Comparison of ENCODE assay signal across 7 mouse cellular contexts in genomic region chr2:155518531-155519270, GRCm38 (mm10). TPM values are rescaled to one million over a fixed set of nuclear protein-coding genes. Genes with fewer than 3 reads are reported as not detected.
DNase-seq lines count a peak whose midpoint lies in the region; ATAC-seq and TF ChIP-seq lines count a peak whose summit lies in the region.

No protein-coding gene starts in this region.

- no peaks in the 10 kb centered on the region for H3K9me3 ChIP-seq in lung, postnatal 0 days (ENCODE audit: low read length)
- no peaks in the 10 kb centered on the region for H3K9me3 ChIP-seq in embryonic facial prominence, embryonic 14.5 days (ENCODE audit: control insufficient read depth, low read length)
- no peaks in the 10 kb centered on the region for H3K9me3 ChIP-seq in intestine, embryonic 16.5 days (ENCODE audit: control insufficient read depth, low read length)
- H3K9me3 ChIP-seq in stomach, embryonic 14.5 days (ENCODE audit: control insufficient read depth, low read depth, low read length), result no peaks in the 10 kb centered on the region

- H3K4me1 ChIP-seq in lung, postnatal 0 days (ENCODE audit: insufficient read depth, low read depth, low read length), result peaks cover 5% of the 10 kb centered on the region; the same call in 1 of the 2 replicates
- H3K4me1 ChIP-seq in embryonic facial prominence, embryonic 14.5 days (ENCODE audit: control insufficient read depth, insufficient read depth, low read length), result peaks cover 5% of the 10 kb centered on the region; the same call in 1 of the 2 replicates
- peaks cover 13% of the 10 kb centered on the region for H3K4me1 ChIP-seq in intestine, embryonic 16.5 days (ENCODE audit: control insufficient read depth, insufficient read depth, low read length)
- H3K4me1 ChIP-seq in stomach, embryonic 14.5 days (ENCODE audit: control insufficient read depth, insufficient read depth, low read length), result no peaks in the 10 kb centered on the region

- no peak for TF ChIP-seq EP300 in lung, postnatal 0 days (IDR thresholded peaks at IDR 0.05)

- H3K27me3 ChIP-seq in lung, postnatal 0 days (replicated peaks; ENCODE audit: insufficient read depth, low read length), result no peaks in the 10 kb centered on the region; the same call in 1 of the 2 replicates
- H3K27me3 ChIP-seq in embryonic facial prominence, embryonic 14.5 days (replicated peaks; ENCODE audit: control insufficient read depth, insufficient read depth, low read length), result no peaks in the 10 kb centered on the region
- peaks cover 12% of the 10 kb centered on the region; the same call in 1 of the 2 replicates for H3K27me3 ChIP-seq in intestine, embryonic 16.5 days (replicated peaks; ENCODE audit: control insufficient read depth, insufficient read depth, low read length)
- H3K27me3 ChIP-seq in stomach, embryonic 14.5 days (ENCODE audit: control insufficient read depth, insufficient read depth, low read length), result no peaks in the 10 kb centered on the region

- WGBS in lung, postnatal 0 days, result 26% methylated on average over 18 of the region's 18 CpGs
- WGBS in embryonic facial prominence, embryonic 14.5 days, result 23% methylated on average over 18 of the region's 18 CpGs
- WGBS in intestine, embryonic 16.5 days, result 25% methylated on average over 18 of the region's 18 CpGs
- 24% methylated on average over 18 of the region's 18 CpGs for WGBS in stomach, embryonic 14.5 days

- peak overlapping the region; percentile 39 for H3K9ac ChIP-seq in lung, postnatal 0 days (replicated peaks; ENCODE audit: low read depth)
- H3K9ac ChIP-seq in embryonic facial prominence, embryonic 14.5 days (ENCODE audit: low read depth, low read length), result peak overlapping the region; percentile 73
- peak overlapping the region; percentile 73 for H3K9ac ChIP-seq in intestine, embryonic 16.5 days (ENCODE audit: low read depth, low read length)
- H3K9ac ChIP-seq in stomach, embryonic 14.5 days (replicated peaks; ENCODE audit: low read depth, low read length), result peak overlapping the region; percentile 22

- peak; percentile 22 for DNase-seq in lung, postnatal 0 days (ENCODE audit: low spot score)
- no peak for DNase-seq in lung, postnatal 4 days
- DNase-seq in embryonic facial prominence, embryonic 14.5 days (ENCODE audit: low spot score), result no peak
- no peak for DNase-seq in layer of hippocampus, adult 9-11 months
- DNase-seq in right cerebral cortex, postnatal 25 days, result no peak

- H3K27ac ChIP-seq in lung, postnatal 0 days (ENCODE audit: low read length), result peak overlapping the region; percentile 68; the same call in 1 of the 2 replicates
- peak overlapping the region; percentile 52; the same call in 1 of the 2 replicates for H3K27ac ChIP-seq in embryonic facial prominence, embryonic 14.5 days (replicated peaks; ENCODE audit: low read depth, low read length)
- no peak overlapping the region; the same call in 1 of the 2 replicates for H3K27ac ChIP-seq in intestine, embryonic 16.5 days (ENCODE audit: low read length)
- no peak overlapping the region for H3K27ac ChIP-seq in stomach, embryonic 14.5 days (ENCODE audit: low read length)

- peak overlapping the region; percentile 74 for H3K4me3 ChIP-seq in lung, postnatal 0 days (ENCODE audit: low read depth, low read length)
- peak overlapping the region; percentile 76 for H3K4me3 ChIP-seq in embryonic facial prominence, embryonic 14.5 days (ENCODE audit: low read depth, low read length)
- H3K4me3 ChIP-seq in intestine, embryonic 16.5 days (ENCODE audit: low read length), result peak overlapping the region; percentile 83
- H3K4me3 ChIP-seq in stomach, embryonic 14.5 days (ENCODE audit: low read depth, low read length), result peak overlapping the region; percentile 49

- no peak for TF ChIP-seq CTCF in lung, postnatal 0 days (IDR thresholded peaks at IDR 0.05)

- H3K4me2 ChIP-seq in lung, postnatal 0 days (replicated peaks; ENCODE audit: low read depth, low read length), result peak overlapping the region; percentile 80
- peak overlapping the region; percentile 94 for H3K4me2 ChIP-seq in embryonic facial prominence, embryonic 14.5 days (ENCODE audit: low read depth, low read length)
- peak overlapping the region; percentile 85 for H3K4me2 ChIP-seq in intestine, embryonic 16.5 days (ENCODE audit: low read depth, low read length)
- H3K4me2 ChIP-seq in stomach, embryonic 14.5 days (replicated peaks; ENCODE audit: low read depth, low read length), result peak overlapping the region; percentile 76

- no peaks in the 10 kb centered on the region for H3K36me3 ChIP-seq in lung, postnatal 0 days (ENCODE audit: insufficient read depth, low read length)
- no peaks in the 10 kb centered on the region for H3K36me3 ChIP-seq in embryonic facial prominence, embryonic 14.5 days (ENCODE audit: control insufficient read depth, insufficient read depth, low read length)
- no peaks in the 10 kb centered on the region for H3K36me3 ChIP-seq in intestine, embryonic 16.5 days (ENCODE audit: control insufficient read depth, insufficient read depth, low read length)
- H3K36me3 ChIP-seq in stomach, embryonic 14.5 days (ENCODE audit: control insufficient read depth, insufficient read depth, low read length), result no peaks in the 10 kb centered on the region

- ATAC-seq in lung, postnatal 0 days, result no peak
- ATAC-seq in embryonic facial prominence, embryonic 14.5 days (ENCODE audit: low read depth), result no peak
- no peak for ATAC-seq in intestine, embryonic 16.5 days
- no peak for ATAC-seq in stomach, embryonic 14.5 days (ENCODE audit: insufficient number of reproducible peaks, insufficient read depth, low FRiP score, low read depth)

RNA-seq across cellular contexts. Expression of gene Ggt7, which starts 0.7 kb away (rescaled TPM):
- polyA plus RNA-seq in lung, postnatal 0 days (2015; fragmentation: Nextera tagmentation; extraction: Ambion mirVana), result 1.0 and 1.2 TPM in 2 replicates
- 6.1 and 8.7 TPM in 2 replicates for polyA plus RNA-seq in embryonic facial prominence, embryonic 14.5 days (2014; fragmentation: Nextera tagmentation; extraction: Ambion mirVana)
- 4.0 and 4.2 TPM in 2 replicates for polyA plus RNA-seq in intestine, embryonic 16.5 days (2015; fragmentation: Nextera tagmentation; extraction: Ambion mirVana)
- 2.4 and 2.6 TPM in 2 replicates for polyA plus RNA-seq in stomach, embryonic 14.5 days (2014; fragmentation: Nextera tagmentation; extraction: Ambion mirVana)

RNA-seq across cellular contexts. Expression of gene Acss2, which starts 1.0 kb away (rescaled TPM):
- 15.0 and 16.8 TPM in 2 replicates for polyA plus RNA-seq in lung, postnatal 0 days (2015; fragmentation: Nextera tagmentation; extraction: Ambion mirVana)
- polyA plus RNA-seq in embryonic facial prominence, embryonic 14.5 days (2014; fragmentation: Nextera tagmentation; extraction: Ambion mirVana), result 15.3 and 15.8 TPM in 2 replicates
- 25.8 and 29.8 TPM in 2 replicates for polyA plus RNA-seq in intestine, embryonic 16.5 days (2015; fragmentation: Nextera tagmentation; extraction: Ambion mirVana)
- polyA plus RNA-seq in stomach, embryonic 14.5 days (2014; fragmentation: Nextera tagmentation; extraction: Ambion mirVana), result 9.5 and 10.8 TPM in 2 replicates

RNA-seq across cellular contexts. Expression of gene Ncoa6, which starts 45.0 kb away (rescaled TPM):
- 16.7 and 20.0 TPM in 2 replicates for polyA plus RNA-seq in lung, postnatal 0 days (2015; fragmentation: Nextera tagmentation; extraction: Ambion mirVana)
- 23.0 and 27.4 TPM in 2 replicates for polyA plus RNA-seq in embryonic facial prominence, embryonic 14.5 days (2014; fragmentation: Nextera tagmentation; extraction: Ambion mirVana)
- 11.5 and 13.0 TPM in 2 replicates for polyA plus RNA-seq in intestine, embryonic 16.5 days (2015; fragmentation: Nextera tagmentation; extraction: Ambion mirVana)
- 33.4 and 35.6 TPM in 2 replicates for polyA plus RNA-seq in stomach, embryonic 14.5 days (2014; fragmentation: Nextera tagmentation; extraction: Ambion mirVana)

Comparison
In these comparisons a context has a peak if more than half of its experiments do, and no peak if none do; other contexts are left out.
1. H3K27ac ChIP-seq: peak in lung, postnatal 0 days (single experiment) and embryonic facial prominence, embryonic 14.5 days (single experiment); none in intestine, embryonic 16.5 days (single experiment) and stomach, embryonic 14.5 days (single experiment).
2. H3K9ac ChIP-seq: peak in every context shown above with its lines; median percentile 73 in embryonic facial prominence, embryonic 14.5 days; 73 in intestine, embryonic 16.5 days; 39 in lung, postnatal 0 days; 22 in stomach, embryonic 14.5 days.
3. Peak in every context shown above with its lines, with median percentiles within 50 percentile points of each other: H3K4me2 ChIP-seq and H3K4me3 ChIP-seq.